Mouse (Mus musculus): ENCODE measurements around the gene Pdzd2.

The Pdzd2 gene

GRCm38 (mm10) chr15:12573621-12574020 lies 166.1 kb downstream of the Pdzd2 start:
- no peak for DNase-seq

- no peak for DNase-seq
Measured at GRCm38 (mm10) chr15:12571168-12571567, 168.6 kb downstream of the Pdzd2 start.

GRCm38 (mm10) chr15:12566637-12567440 lies 172.9 kb downstream of the Pdzd2 start:
- DNase-seq = no peak

GRCm38 (mm10) chr15:12565281-12565680 lies 174.4 kb downstream of the Pdzd2 start:
- peak in 1 of 2 experiments; percentile 40 for DNase-seq

- no peak for DNase-seq
Measured at GRCm38 (mm10) chr15:12560505-12560904, 179.2 kb downstream of the Pdzd2 start.

GRCm38 (mm10) chr15:12557663-12558436 lies 181.9 kb downstream of the Pdzd2 start:
- DNase-seq = no peak

- DNase-seq = no peak
Measured at GRCm38 (mm10) chr15:12553211-12553610, 186.5 kb downstream of the Pdzd2 start.

- no peak for DNase-seq
Measured at GRCm38 (mm10) chr15:12550919-12551318, 188.8 kb downstream of the Pdzd2 start.

GRCm38 (mm10) chr15:12550376-12550775 lies 189.3 kb downstream of the Pdzd2 start:
- DNase-seq = peak; percentile 21 to 36

GRCm38 (mm10) chr15:12549919-12550305 lies 189.8 kb downstream of the Pdzd2 start:
- peak; percentile 83 to 88 for DNase-seq

- DNase-seq = peak; percentile 31 to 46
Measured at GRCm38 (mm10) chr15:12549271-12549918, 190.3 kb downstream of the Pdzd2 start.

- DNase-seq = no peak
Measured at GRCm38 (mm10) chr15:12548696-12549095, 191.0 kb downstream of the Pdzd2 start.

GRCm38 (mm10) chr15:12547640-12548405 lies 191.9 kb downstream of the Pdzd2 start:
- DNase-seq = no peak

GRCm38 (mm10) chr15:12546781-12547180 lies 192.9 kb downstream of the Pdzd2 start:
- no peak for DNase-seq

GRCm38 (mm10) chr15:12545671-12546070 lies 194.1 kb downstream of the Pdzd2 start:
- DNase-seq = peak; percentile 43 to 64

- no peak for DNase-seq
Measured at GRCm38 (mm10) chr15:12545220-12545619, 194.5 kb downstream of the Pdzd2 start.

GRCm38 (mm10) chr15:12543686-12544325 lies 195.9 kb downstream of the Pdzd2 start:
- DNase-seq = no peak

- DNase-seq = no peak
Measured at GRCm38 (mm10) chr15:12542316-12542715, 197.4 kb downstream of the Pdzd2 start.

GRCm38 (mm10) chr15:12539618-12540302 lies 200.0 kb downstream of the Pdzd2 start:
- DNase-seq = no peak

GRCm38 (mm10) chr15:12533254-12533653 lies 206.5 kb downstream of the Pdzd2 start:
- DNase-seq = no peak

- DNase-seq = no peak
Measured at GRCm38 (mm10) chr15:12532568-12532967, 207.2 kb downstream of the Pdzd2 start.
